Mouse (Mus musculus) heart, embryonic 13.5 days (tissue): ENCODE results near the gene Cpd. TPM values are rescaled to one million over a fixed set of nuclear protein-coding genes. Genes with fewer than 3 reads are reported as not detected.
A peak's percentile ranks its signal among the peaks of the same experiment; 100 is the strongest.

Experiments used
- ATAC-seq: fragments of 200-750 bp; cut with Nextera tagmentation; 2 replicates; pipeline ENCODE4 v1.8.0; 2017; ENCODE audit warnings: moderate TSS enrichment; ENCODE audit not compliant: insufficient number of reproducible peaks, low FRiP score, low TSS enrichment; ENCODE audit errors: extremely low read depth
- H3K27ac ChIP-seq: fragments of 300-500 bp; sonication (generic); replicated peaks from 2 replicates; pipeline ENCODE4 v1.5.1; 2015; ENCODE audit warnings: moderate library complexity, mild to moderate bottlenecking, inconsistent platforms
- H3K27me3 ChIP-seq: fragments of 300-500 bp; sonication (generic); replicated peaks from 2 replicates; pipeline ENCODE4 v1.6.1; 2015; ENCODE audit warnings: mild to moderate bottlenecking, inconsistent platforms
- H3K36me3 ChIP-seq: fragments of 300-500 bp; sonication (generic); 2 replicates; pipeline ENCODE4 v1.6.1; 2015; ENCODE audit warnings: mild to moderate bottlenecking, inconsistent platforms
- H3K4me1 ChIP-seq: fragments of 300-500 bp; sonication (generic); 2 replicates; pipeline ENCODE4 v1.6.1; 2015; ENCODE audit warnings: inconsistent platforms
- H3K4me2 ChIP-seq: fragments of 300-500 bp; sonication (generic); 2 replicates; pipeline ENCODE4 v1.6.1; 2015; ENCODE audit warnings: inconsistent platforms, mild to moderate bottlenecking, moderate library complexity
- H3K4me3 ChIP-seq: fragments of 300-500 bp; sonication (generic); 2 replicates; pipeline ENCODE4 v1.5.1; 2015; ENCODE audit warnings: moderate library complexity, mild to moderate bottlenecking, inconsistent platforms
- H3K9ac ChIP-seq: fragments of 300-500 bp; sonication (generic); 2 replicates; pipeline ENCODE4 v1.6.1; 2015; ENCODE audit warnings: inconsistent platforms, mild to moderate bottlenecking, moderate library complexity
- H3K9me3 ChIP-seq: fragments of 300-500 bp; sonication (generic); 2 replicates; pipeline ENCODE4 v1.6.1; 2016; ENCODE audit warnings: inconsistent platforms
- WGBS: fragments of 180-500 bp; shearing (Covaris S2); methylation state at CpG from one replicate; pipeline ENCODE4 v1.1.7; 2015; ENCODE audit warnings: mixed read lengths; 5-methylcytosine and 5-hydroxymethylcytosine counted together
- polyA plus RNA-seq: library from polyadenylated mRNA; unstranded; fragments of >200 nt; fragmentation: Nextera tagmentation; extraction: Ambion mirVana; gene quantifications from 2 replicates; pipeline ENCODE4 v1.2.1, GENCODE M21; 2015

Cpd gene
- polyA plus RNA-seq, 1 experiment from 2014 or later = 10.8 TPM

- Histone ChIP-seq H3K4me3 (no peak overlapping the region), H3K9ac (no peak overlapping the region), H3K4me1 (peaks cover 22% of the 10 kb centered on the region), H3K4me2 (no peak overlapping the region), H3K36me3 (peaks cover 12% of the 10 kb centered on the region), H3K9me3 (no peaks in the 10 kb centered on the region), H3K27ac (no peak overlapping the region), H3K27me3 (no peaks in the 10 kb centered on the region)
- WGBS = 79% methylated on average over 8 of the region's 8 CpGs
- ATAC-seq = no peak
These were observed 71.3 kb downstream of the Cpd start for GRCm38 (mm10) chr11:76775533-76775932.

GRCm38 (mm10) chr11:76773811-76774210 lies 73.0 kb downstream of the Cpd start:
- Histone ChIP-seq H3K27ac (0 out of 2 replicates have a peak overlapping the region, but pooled peaks have one; percentile 20), H3K27me3 (no peaks in the 10 kb centered on the region), H3K4me3 (no peak overlapping the region), H3K9ac (no peak overlapping the region), H3K36me3 (no peaks in the 10 kb centered on the region), H3K4me2 (no peak overlapping the region), H3K9me3 (no peaks in the 10 kb centered on the region), H3K4me1 (peaks cover 22% of the 10 kb centered on the region)
- 40% methylated on average over 3 of the region's 3 CpGs for WGBS
- no peak for ATAC-seq

- H3K4me2 ChIP-seq = no peak overlapping the region
- peaks cover 22% of the 10 kb centered on the region for H3K4me1 ChIP-seq
- no peak for ATAC-seq
These were observed 76.3 kb downstream of the Cpd start for GRCm38 (mm10) chr11:76770566-76770965.

GRCm38 (mm10) chr11:76763741-76764122 lies 83.1 kb downstream of the Cpd start:
- Histone ChIP-seq H3K4me3 (peak overlapping the region; percentile 92), H3K9me3 (no peaks in the 10 kb centered on the region), H3K4me1 (peaks cover 4% of the 10 kb centered on the region), H3K27ac (no peak overlapping the region), H3K27me3 (peaks cover 25% of the 10 kb centered on the region; the same call in 1 of the 2 replicates), H3K4me2 (peak overlapping the region; percentile 52), H3K9ac (peak overlapping the region; percentile 71), H3K36me3 (peaks cover 23% of the 10 kb centered on the region)
- 11% methylated on average over 4 of the region's 4 CpGs for WGBS
- ATAC-seq = no peak

More at GRCm38 (mm10) chr11:76770566-76770965, 76.3 kb downstream of the Cpd start:
- Histone ChIP-seq H3K9ac (no peak overlapping the region), H3K27ac (no peak overlapping the region), H3K9me3 (no peaks in the 10 kb centered on the region), H3K36me3 (no peaks in the 10 kb centered on the region), H3K27me3 (peaks cover 10% of the 10 kb centered on the region; the same call in 1 of the 2 replicates), H3K4me3 (no peak overlapping the region)
- WGBS = 77% methylated on average over 5 of the region's 5 CpGs

GRCm38 (mm10) chr11:76763053-76763740 lies 83.6 kb downstream of the Cpd start, which contains the start of gene Gosr1:
Gosr1 (minus strand) TSS chr11:76763579.
- peak within 1 kb of the TSS; percentile 92 for H3K27ac ChIP-seq
- peak; percentile 85 for ATAC-seq
- peak within 1 kb of the TSS; percentile 98 for H3K9ac ChIP-seq
- peaks cover 4% of the 10 kb centered on the region for H3K4me1 ChIP-seq
- whole genome bisulfite sequencing = under 1% methylated on average over 28 of the region's 28 CpGs
- H3K9me3 ChIP-seq = no peaks in the 10 kb centered on the region
- peaks cover 29% of the 10 kb centered on the region for H3K36me3 ChIP-seq
- H3K4me3 ChIP-seq = peak within 1 kb of the TSS; percentile 92
- H3K27me3 ChIP-seq = peaks cover 25% of the 10 kb centered on the region; the same call in 1 of the 2 replicates
- H3K4me2 ChIP-seq = peak within 1 kb of the TSS; percentile 90

- WGBS = 85% methylated on average over 3 of the region's 3 CpGs
These were observed 94.5 kb downstream of the Cpd start for GRCm38 (mm10) chr11:76752276-76752675.

GRCm38 (mm10) chr11:76748819-76749218 lies 98.0 kb downstream of the Cpd start:
- Histone ChIP-seq H3K27me3 (no peaks in the 10 kb centered on the region), H3K27ac (no peak overlapping the region), H3K9ac (no peak overlapping the region), H3K9me3 (no peaks in the 10 kb centered on the region), H3K4me1 (no peaks in the 10 kb centered on the region), H3K4me2 (no peak overlapping the region), H3K4me3 (no peak overlapping the region), H3K36me3 (peaks cover 87% of the 10 kb centered on the region)
- ATAC-seq = no peak
- 91% methylated on average over 9 of the region's 9 CpGs for WGBS

More at GRCm38 (mm10) chr11:76752276-76752675, 94.5 kb downstream of the Cpd start:
- H3K9me3 ChIP-seq = no peaks in the 10 kb centered on the region
- H3K4me1 ChIP-seq = no peaks in the 10 kb centered on the region
- H3K27ac ChIP-seq = no peak overlapping the region
- ATAC-seq = no peak
- no peak overlapping the region for H3K4me2 ChIP-seq
- H3K36me3 ChIP-seq = peaks cover 89% of the 10 kb centered on the region
- no peak overlapping the region for H3K9ac ChIP-seq
- no peaks in the 10 kb centered on the region for H3K27me3 ChIP-seq
- no peak overlapping the region for H3K4me3 ChIP-seq

GRCm38 (mm10) chr11:76745921-76746320 lies 100.9 kb downstream of the Cpd start:
- no peak overlapping the region for H3K4me2 ChIP-seq
- no peak for ATAC-seq
- no peak overlapping the region for H3K4me3 ChIP-seq
- no peaks in the 10 kb centered on the region for H3K4me1 ChIP-seq
- H3K27ac ChIP-seq = no peak overlapping the region
- H3K9ac ChIP-seq = no peak overlapping the region
- H3K27me3 ChIP-seq = no peaks in the 10 kb centered on the region
- peaks cover 86% of the 10 kb centered on the region for H3K36me3 ChIP-seq
- no peaks in the 10 kb centered on the region for H3K9me3 ChIP-seq
- WGBS = 100% methylated on average over 1 of the region's 1 CpGs

GRCm38 (mm10) chr11:76744550-76744949 lies 102.3 kb downstream of the Cpd start:
- Histone ChIP-seq H3K9ac (no peak overlapping the region), H3K4me2 (no peak overlapping the region), H3K27me3 (no peaks in the 10 kb centered on the region), H3K9me3 (no peaks in the 10 kb centered on the region), H3K27ac (no peak overlapping the region), H3K4me1 (no peaks in the 10 kb centered on the region), H3K4me3 (no peak overlapping the region), H3K36me3 (peaks cover 83% of the 10 kb centered on the region)
- ATAC-seq = no peak
- WGBS = 71% methylated on average over 7 of the region's 7 CpGs

GRCm38 (mm10) chr11:76742511-76742910 lies 104.3 kb downstream of the Cpd start:
- 91% methylated on average over 7 of the region's 7 CpGs for WGBS
- ATAC-seq = no peak

GRCm38 (mm10) chr11:76739125-76739524 lies 107.7 kb downstream of the Cpd start:
- Histone ChIP-seq H3K4me3 (no peak overlapping the region), H3K9me3 (no peaks in the 10 kb centered on the region), H3K27me3 (no peaks in the 10 kb centered on the region), H3K4me2 (no peak overlapping the region), H3K27ac (no peak overlapping the region), H3K4me1 (no peaks in the 10 kb centered on the region; the same call in 1 of the 2 replicates), H3K9ac (no peak overlapping the region), H3K36me3 (peaks cover 75% of the 10 kb centered on the region)
- no peak for ATAC-seq
- 82% methylated on average over 6 of the region's 6 CpGs for WGBS

More at GRCm38 (mm10) chr11:76742511-76742910, 104.3 kb downstream of the Cpd start:
- Histone ChIP-seq H3K27me3 (no peaks in the 10 kb centered on the region), H3K9me3 (no peaks in the 10 kb centered on the region), H3K4me1 (no peaks in the 10 kb centered on the region), H3K9ac (no peak overlapping the region), H3K36me3 (peaks cover 69% of the 10 kb centered on the region), H3K4me3 (no peak overlapping the region), H3K4me2 (no peak overlapping the region), H3K27ac (no peak overlapping the region)
